Mouse (Mus musculus) midbrain, embryonic 14.5 days (tissue): Measurements from ENCODE around the gene Exoc7. TPM values are rescaled to one million over a fixed set of nuclear protein-coding genes. Genes with fewer than 3 reads are reported as not detected.
A peak's percentile ranks its signal among the peaks of the same experiment; 100 is the strongest.

Source experiments
- ATAC-seq: fragments of 200-750 bp; cut with Nextera tagmentation; 2 replicates; pipeline ENCODE4 v1.8.0; 2017; ENCODE audit warnings: moderate number of reproducible peaks, moderate library complexity; ENCODE audit not compliant: low FRiP score, low TSS enrichment
- DNase-seq: peaks from one replicate; pipeline ENCODE4 v3.0.0-alpha.2; 2015
- H3K27ac ChIP-seq: fragments of 300-500 bp; sonication (generic); replicated peaks from 2 replicates; pipeline ENCODE4 v1.5.1; 2014; ENCODE audit warnings: mild to moderate bottlenecking, low read depth, low read length, moderate library complexity
- H3K27me3 ChIP-seq: fragments of 300-500 bp; sonication (generic); 2 replicates; pipeline ENCODE4 v1.6.1; 2014; ENCODE audit warnings: low read length, control low read depth, mixed read lengths; ENCODE audit not compliant: control insufficient read depth, insufficient read depth
- H3K36me3 ChIP-seq: fragments of 300-500 bp; sonication (generic); 2 replicates; pipeline ENCODE4 v1.6.1; 2014; ENCODE audit warnings: low read length, control low read depth; ENCODE audit not compliant: control insufficient read depth, insufficient read depth
- H3K4me1 ChIP-seq: fragments of 300-500 bp; sonication (generic); 2 replicates; pipeline ENCODE4 v1.6.1; 2014; ENCODE audit warnings: mild to moderate bottlenecking, antibody characterized with exemption, low read length, control low read depth; ENCODE audit not compliant: control insufficient read depth, insufficient read depth
- H3K4me2 ChIP-seq: fragments of 300-500 bp; sonication (generic); 2 replicates; pipeline ENCODE4 v1.6.1; 2014; ENCODE audit warnings: mild to moderate bottlenecking, low read length, moderate library complexity
- H3K4me3 ChIP-seq: fragments of 300-500 bp; sonication (generic); replicated peaks from 2 replicates; pipeline ENCODE4 v1.5.1; 2014; ENCODE audit warnings: low read depth, low read length
- H3K9ac ChIP-seq: fragments of 300-500 bp; sonication (generic); replicated peaks from 2 replicates; pipeline ENCODE4 v1.6.1; 2014; ENCODE audit warnings: mild to moderate bottlenecking, low read length, moderate library complexity
- H3K9me3 ChIP-seq: fragments of 300-500 bp; sonication (generic); 2 replicates; pipeline ENCODE4 v1.6.1; 2016; ENCODE audit warnings: low read length, control low read depth, mixed read lengths; ENCODE audit not compliant: control insufficient read depth
- WGBS: fragments of 180-500 bp; shearing (Covaris S2); extraction: QIAGEN DNeasy Blood & Tissue Kit; methylation state at CpG from one replicate; pipeline ENCODE4 v1.1.7; 2014; 5-methylcytosine and 5-hydroxymethylcytosine counted together
- polyA plus RNA-seq: library from polyadenylated mRNA; unstranded; fragments of >200 nt; fragmentation: Nextera tagmentation; extraction: Ambion mirVana; gene quantifications from 2 replicates; pipeline ENCODE4 v1.2.1, GENCODE M21; 2014

Exoc7 gene
- polyA plus RNA-seq, 1 experiment from 2014 or later: 122 TPM

- H3K9me3 ChIP-seq: no peaks in the 10 kb centered on the region
- WGBS: 2% methylated on average over 53 of the region's 53 CpGs
- peaks cover 35% of the 10 kb centered on the region for H3K36me3 ChIP-seq
- H3K4me3 ChIP-seq: peak overlapping the region; percentile 71
- peak overlapping the region; percentile 54 for H3K27ac ChIP-seq
- peak; percentile 98 for DNase-seq
- H3K4me2 ChIP-seq: peak overlapping the region; percentile 86
- peaks cover 6% of the 10 kb centered on the region for H3K4me1 ChIP-seq
- ATAC-seq: peak; percentile 92
- 0 out of 2 replicates have a peak, but pooled peaks cover 3% of the 10 kb centered on the region for H3K27me3 ChIP-seq
- H3K9ac ChIP-seq: peak overlapping the region; percentile 79
Measured at GRCm38 (mm10) chr11:116306126-116306982, 679 bp downstream of the Exoc7 start.

DNA sequence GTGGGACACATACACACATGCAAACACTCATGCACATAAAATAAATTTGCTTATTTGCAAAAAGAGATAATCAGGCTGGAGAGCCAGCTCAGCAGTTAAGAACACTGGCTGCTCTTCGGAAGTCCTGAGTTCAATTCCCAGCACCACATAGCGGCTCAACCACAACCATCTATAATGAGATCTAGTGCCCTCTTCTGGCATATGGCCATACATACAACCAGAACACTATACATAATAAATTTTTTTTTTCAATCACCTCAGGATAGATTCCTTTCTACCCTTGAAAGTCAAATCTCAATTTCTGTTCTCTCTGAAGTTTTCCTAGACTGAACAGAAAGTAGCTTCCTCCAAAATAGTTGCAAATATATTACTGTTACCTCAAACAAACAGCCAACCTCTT lies 1.6 kb downstream of the Exoc7 start:
- 93% methylated on average over 2 of the region's 2 CpGs for WGBS
- no peak overlapping the region for H3K9ac ChIP-seq
- peak overlapping the region; percentile 86 for H3K4me2 ChIP-seq
- no peak for DNase-seq
- peak overlapping the region; percentile 71; the same call in 1 of the 2 replicates for H3K4me3 ChIP-seq
- peaks cover 6% of the 10 kb centered on the region for H3K4me1 ChIP-seq
- H3K27ac ChIP-seq: no peak overlapping the region
- no peak for ATAC-seq
- H3K9me3 ChIP-seq: no peaks in the 10 kb centered on the region
- peaks cover 44% of the 10 kb centered on the region for H3K36me3 ChIP-seq
- H3K27me3 ChIP-seq: 0 out of 2 replicates have a peak, but pooled peaks cover 3% of the 10 kb centered on the region

DNA sequence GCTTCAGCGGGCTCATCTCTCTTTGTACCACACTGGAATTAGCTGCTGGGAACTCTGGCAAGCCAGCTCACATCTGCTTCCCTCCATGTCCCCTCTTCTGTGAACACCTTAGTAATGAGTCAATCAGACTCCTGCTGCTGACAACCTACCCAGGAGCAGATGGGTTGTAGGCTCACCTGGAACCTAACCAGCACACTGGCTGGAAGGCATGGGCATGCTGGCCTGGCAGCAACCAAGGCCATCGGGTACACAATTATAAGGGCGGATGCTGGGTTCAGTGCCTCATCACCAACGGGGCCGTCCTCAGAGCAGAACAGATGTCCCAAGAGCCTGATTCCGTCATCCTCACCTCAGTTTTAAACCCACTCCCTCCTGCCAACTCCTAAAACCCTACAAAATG lies 8.4 kb downstream of the Exoc7 start:
- H3K9me3 ChIP-seq: no peaks in the 10 kb centered on the region
- 92% methylated on average over 6 of the region's 6 CpGs for WGBS
- no peaks in the 10 kb centered on the region for H3K4me1 ChIP-seq
- DNase-seq (no peak), ATAC-seq (no peak)
- H3K4me3 ChIP-seq: no peak overlapping the region
- no peaks in the 10 kb centered on the region for H3K27me3 ChIP-seq
- no peak overlapping the region for H3K4me2 ChIP-seq
- H3K9ac ChIP-seq: no peak overlapping the region
- H3K27ac ChIP-seq: no peak overlapping the region
- H3K36me3 ChIP-seq: peaks cover 98% of the 10 kb centered on the region

GRCm38 (mm10) chr11:116298221-116298620 lies 8.8 kb downstream of the Exoc7 start:
- Histone ChIP-seq H3K4me2 (no peak overlapping the region), H3K4me1 (no peaks in the 10 kb centered on the region), H3K36me3 (peaks cover 97% of the 10 kb centered on the region), H3K4me3 (no peak overlapping the region), H3K9me3 (no peaks in the 10 kb centered on the region), H3K27me3 (no peaks in the 10 kb centered on the region), H3K27ac (no peak overlapping the region), H3K9ac (no peak overlapping the region)
- ATAC-seq (no peak), DNase-seq (no peak)
- WGBS: 91% methylated on average over 11 of the region's 11 CpGs

- no peak overlapping the region for H3K27ac ChIP-seq
- WGBS: 90% methylated on average over 3 of the region's 3 CpGs
- H3K4me2 ChIP-seq: no peak overlapping the region
- no peaks in the 10 kb centered on the region for H3K4me1 ChIP-seq
- no peak overlapping the region for H3K9ac ChIP-seq
- DNase-seq: no peak
- no peaks in the 10 kb centered on the region for H3K27me3 ChIP-seq
- H3K4me3 ChIP-seq: no peak overlapping the region
- H3K9me3 ChIP-seq: no peaks in the 10 kb centered on the region
- H3K36me3 ChIP-seq: peaks cover 97% of the 10 kb centered on the region
- no peak for ATAC-seq
Measured at GRCm38 (mm10) chr11:116297017-116297416, 10.0 kb downstream of the Exoc7 start.

DNA sequence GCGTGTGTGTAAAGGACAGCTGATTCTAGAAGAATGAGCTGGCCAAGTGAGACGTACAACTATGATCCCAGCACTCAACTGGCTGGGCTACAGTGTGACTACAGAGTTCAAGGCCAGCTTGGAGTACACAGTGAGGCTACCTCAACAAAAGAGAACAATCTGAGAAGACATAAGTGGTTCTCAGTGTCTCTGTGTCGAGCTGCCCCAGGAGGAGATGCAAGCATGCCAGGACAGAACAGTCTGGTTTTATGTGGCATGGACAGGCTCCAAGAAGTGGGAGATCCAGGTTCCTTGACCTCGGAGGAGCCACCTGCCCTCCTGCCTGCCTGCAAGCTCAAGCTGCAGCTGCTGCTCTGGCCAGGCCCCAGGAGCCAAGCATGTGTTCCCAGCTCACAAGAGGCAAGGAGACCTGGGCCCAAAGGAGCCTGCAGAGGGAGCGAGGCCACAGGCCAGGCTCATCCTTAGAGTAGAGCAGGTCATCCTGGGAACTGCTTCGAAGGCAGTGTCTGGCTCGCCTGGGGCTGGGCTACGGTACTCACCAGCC lies 10.8 kb downstream of the Exoc7 start:
- H3K36me3 ChIP-seq: peaks cover 96% of the 10 kb centered on the region
- no peak for ATAC-seq
- 87% methylated on average over 8 of the region's 8 CpGs for WGBS

GRCm38 (mm10) chr11:116294319-116294718 lies 12.7 kb downstream of the Exoc7 start:
- H3K36me3 ChIP-seq: peaks cover 96% of the 10 kb centered on the region
- no peak overlapping the region for H3K9ac ChIP-seq
- WGBS: 42% methylated on average over 5 of the region's 5 CpGs
- ATAC-seq (no peak), DNase-seq (peak; percentile 86)
- no peak overlapping the region for H3K4me3 ChIP-seq
- no peaks in the 10 kb centered on the region for H3K9me3 ChIP-seq
- H3K4me1 ChIP-seq: no peaks in the 10 kb centered on the region
- no peak overlapping the region for H3K27ac ChIP-seq
- no peak overlapping the region for H3K4me2 ChIP-seq
- no peaks in the 10 kb centered on the region for H3K27me3 ChIP-seq

More for the DNA sequence above, 10.8 kb downstream of the Exoc7 start:
- Histone ChIP-seq H3K4me3 (no peak overlapping the region), H3K27me3 (no peaks in the 10 kb centered on the region), H3K9ac (no peak overlapping the region), H3K9me3 (no peaks in the 10 kb centered on the region), H3K4me1 (no peaks in the 10 kb centered on the region), H3K4me2 (no peak overlapping the region), H3K27ac (no peak overlapping the region)
- DNase-seq: no peak

- H3K4me1 ChIP-seq: no peaks in the 10 kb centered on the region
- DNase-seq (no peak), ATAC-seq (no peak)
- H3K27ac ChIP-seq: no peak overlapping the region
- no peak overlapping the region for H3K9ac ChIP-seq
- no peaks in the 10 kb centered on the region for H3K9me3 ChIP-seq
- H3K4me3 ChIP-seq: no peak overlapping the region
- 85% methylated on average over 12 of the region's 12 CpGs for WGBS
- H3K4me2 ChIP-seq: no peak overlapping the region
- no peaks in the 10 kb centered on the region for H3K27me3 ChIP-seq
- peaks cover 96% of the 10 kb centered on the region for H3K36me3 ChIP-seq
Measured at GRCm38 (mm10) chr11:116293538-116294137, 13.4 kb downstream of the Exoc7 start.
